Mouse (Mus musculus): ENCODE data around the gene Cntn2. TPM values are rescaled to one million over a fixed set of nuclear protein-coding genes. Genes with fewer than 3 reads are reported as not detected.

The Cntn2 gene
- polyA plus RNA-seq, 1 experiment from 2014 or later, result 0.02 TPM

DNA sequence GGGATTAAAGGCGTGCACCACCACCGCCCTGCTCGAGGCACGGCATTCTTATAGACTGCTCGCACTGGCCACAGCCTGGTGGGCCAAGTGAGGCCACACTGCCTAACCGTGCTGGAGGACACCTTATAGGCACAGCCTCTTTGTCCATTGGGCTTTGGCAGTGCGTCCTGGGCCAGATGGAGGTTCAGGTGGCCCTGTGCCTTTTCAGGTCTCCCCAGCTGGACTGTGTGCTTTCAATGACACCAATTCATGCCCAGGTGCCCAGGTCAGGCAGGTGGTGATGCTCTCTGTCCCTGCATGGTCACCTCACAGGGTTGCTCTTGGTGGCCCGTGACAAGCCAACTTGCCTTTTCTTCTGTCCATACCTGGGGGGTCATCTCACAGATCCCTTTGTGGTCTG is 33.8 kb upstream of the Cntn2 start:
- Histone ChIP-seq H3K27me3 (ENCODE audit: control insufficient read depth, insufficient read depth, low read depth, low read length) (no peaks in the 10 kb centered on the region), H3K4me3 (ENCODE audit: low read depth, low read length) (no peak overlapping the region), H3K9me3 (replicated peaks; ENCODE audit: control insufficient read depth, low read length) (no peaks in the 10 kb centered on the region), H3K36me3 (ENCODE audit: control insufficient read depth, insufficient read depth) (no peaks in the 10 kb centered on the region), H3K27ac (ENCODE audit: low read length) (no peak overlapping the region), H3K9ac (ENCODE audit: low read depth, low read length) (no peak overlapping the region), H3K4me2 (ENCODE audit: low read depth, low read length) (no peak overlapping the region), H3K4me1 (ENCODE audit: control insufficient read depth, low read depth, low read length) (no peaks in the 10 kb centered on the region)
- ATAC-seq (ENCODE audit: low read depth), result no peak
- WGBS (ENCODE audit: insufficient replicate concordance), result 78% methylated on average over 8 of the region's 8 CpGs

DNA sequence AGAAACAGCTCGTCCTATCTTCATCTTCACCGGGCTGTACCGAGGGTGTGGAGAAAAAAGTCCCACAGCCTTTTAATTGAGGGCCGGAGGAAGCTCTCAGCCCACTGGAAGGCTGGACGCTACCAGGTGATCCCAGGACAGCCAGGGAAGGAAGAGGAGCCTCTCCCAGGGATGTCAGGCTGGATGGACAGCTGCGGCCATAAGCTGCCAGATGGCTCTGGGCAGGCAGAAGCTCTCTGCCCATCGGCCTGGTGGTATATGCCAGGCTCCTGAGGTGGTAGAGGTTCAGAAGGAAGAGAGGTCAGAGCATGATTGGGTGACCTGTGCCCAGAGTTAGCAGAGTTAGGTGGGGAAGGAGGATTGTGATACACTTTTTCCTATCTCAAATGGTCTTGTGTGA is 29.8 kb upstream of the Cntn2 start:
- 68% methylated on average over 7 of the region's 7 CpGs for WGBS (ENCODE audit: insufficient replicate concordance)
- Histone ChIP-seq H3K9ac (ENCODE audit: low read depth, low read length) (no peak overlapping the region), H3K4me3 (ENCODE audit: low read depth, low read length) (no peak overlapping the region), H3K36me3 (ENCODE audit: control insufficient read depth, insufficient read depth) (no peaks in the 10 kb centered on the region), H3K27me3 (ENCODE audit: control insufficient read depth, insufficient read depth, low read depth, low read length) (no peaks in the 10 kb centered on the region), H3K9me3 (replicated peaks; ENCODE audit: control insufficient read depth, low read length) (no peaks in the 10 kb centered on the region), H3K4me1 (ENCODE audit: control insufficient read depth, low read depth, low read length) (no peaks in the 10 kb centered on the region), H3K4me2 (ENCODE audit: low read depth, low read length) (no peak overlapping the region), H3K27ac (ENCODE audit: low read length) (no peak overlapping the region)
- no peak for ATAC-seq (ENCODE audit: low read depth)

DNA sequence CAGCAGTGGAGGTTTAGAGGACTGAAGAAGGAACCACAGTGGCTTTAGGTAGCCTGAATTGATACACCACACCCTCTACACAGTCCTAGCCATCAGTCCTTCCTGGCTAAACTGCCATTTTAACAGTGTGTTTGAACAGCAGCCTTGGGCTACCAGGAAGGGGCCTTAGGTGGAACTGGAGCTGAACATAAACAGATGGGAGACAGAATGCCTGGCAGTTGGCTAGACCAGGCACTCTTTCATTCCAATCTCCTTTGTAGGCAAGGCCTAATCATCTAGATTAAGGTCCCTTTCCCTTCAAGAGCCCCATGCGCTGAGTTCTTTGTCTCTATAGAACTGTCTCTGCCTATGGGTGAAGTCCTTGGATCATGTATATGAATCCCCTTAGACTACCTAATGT is 28.6 kb upstream of the Cntn2 start:
- Histone ChIP-seq H3K27me3 (ENCODE audit: control insufficient read depth, insufficient read depth, low read depth, low read length) (no peaks in the 10 kb centered on the region), H3K27ac (ENCODE audit: low read length) (no peak overlapping the region), H3K4me3 (ENCODE audit: low read depth, low read length) (no peak overlapping the region), H3K9me3 (replicated peaks; ENCODE audit: control insufficient read depth, low read length) (no peaks in the 10 kb centered on the region), H3K36me3 (ENCODE audit: control insufficient read depth, insufficient read depth) (no peaks in the 10 kb centered on the region), H3K4me1 (ENCODE audit: control insufficient read depth, low read depth, low read length) (no peaks in the 10 kb centered on the region), H3K9ac (ENCODE audit: low read depth, low read length) (no peak overlapping the region), H3K4me2 (ENCODE audit: low read depth, low read length) (no peak overlapping the region)
- ATAC-seq (ENCODE audit: low read depth), result no peak
- 72% methylated on average over 1 of the region's 1 CpGs for WGBS (ENCODE audit: insufficient replicate concordance)

DNA sequence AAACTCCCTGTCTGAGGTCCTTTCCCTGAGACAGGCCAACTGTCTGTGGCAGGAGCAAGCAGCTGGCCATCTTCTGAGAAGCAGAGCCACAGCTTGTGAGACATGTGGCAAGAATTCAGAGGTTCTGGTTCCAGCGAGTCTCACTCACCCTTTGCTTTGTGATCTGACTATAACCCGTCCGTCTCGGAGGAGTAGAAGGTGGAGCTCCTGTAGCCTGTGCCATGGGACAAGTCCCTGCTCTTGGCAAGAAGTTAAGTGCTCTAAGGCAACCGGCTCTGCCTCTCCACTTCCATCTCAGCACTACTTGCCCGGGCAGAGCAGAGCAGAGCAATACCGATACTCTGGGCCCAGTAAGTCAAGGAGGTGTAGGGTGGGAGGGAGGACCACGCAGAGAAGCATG is 27.9 kb upstream of the Cntn2 start:
- H3K4me1 ChIP-seq (ENCODE audit: control insufficient read depth, low read depth, low read length), result no peaks in the 10 kb centered on the region
- H3K9me3 ChIP-seq (replicated peaks; ENCODE audit: control insufficient read depth, low read length), result no peaks in the 10 kb centered on the region
- H3K4me2 ChIP-seq (ENCODE audit: low read depth, low read length), result no peak overlapping the region
- H3K36me3 ChIP-seq (ENCODE audit: control insufficient read depth, insufficient read depth), result no peaks in the 10 kb centered on the region
- no peak overlapping the region for H3K9ac ChIP-seq (ENCODE audit: low read depth, low read length)
- no peak overlapping the region for H3K27ac ChIP-seq (ENCODE audit: low read length)
- 76% methylated on average over 8 of the region's 8 CpGs for WGBS (ENCODE audit: insufficient replicate concordance)
- ATAC-seq (ENCODE audit: low read depth), result no peak
- H3K27me3 ChIP-seq (ENCODE audit: control insufficient read depth, insufficient read depth, low read depth, low read length), result no peaks in the 10 kb centered on the region
- no peak overlapping the region for H3K4me3 ChIP-seq (ENCODE audit: low read depth, low read length)

DNA sequence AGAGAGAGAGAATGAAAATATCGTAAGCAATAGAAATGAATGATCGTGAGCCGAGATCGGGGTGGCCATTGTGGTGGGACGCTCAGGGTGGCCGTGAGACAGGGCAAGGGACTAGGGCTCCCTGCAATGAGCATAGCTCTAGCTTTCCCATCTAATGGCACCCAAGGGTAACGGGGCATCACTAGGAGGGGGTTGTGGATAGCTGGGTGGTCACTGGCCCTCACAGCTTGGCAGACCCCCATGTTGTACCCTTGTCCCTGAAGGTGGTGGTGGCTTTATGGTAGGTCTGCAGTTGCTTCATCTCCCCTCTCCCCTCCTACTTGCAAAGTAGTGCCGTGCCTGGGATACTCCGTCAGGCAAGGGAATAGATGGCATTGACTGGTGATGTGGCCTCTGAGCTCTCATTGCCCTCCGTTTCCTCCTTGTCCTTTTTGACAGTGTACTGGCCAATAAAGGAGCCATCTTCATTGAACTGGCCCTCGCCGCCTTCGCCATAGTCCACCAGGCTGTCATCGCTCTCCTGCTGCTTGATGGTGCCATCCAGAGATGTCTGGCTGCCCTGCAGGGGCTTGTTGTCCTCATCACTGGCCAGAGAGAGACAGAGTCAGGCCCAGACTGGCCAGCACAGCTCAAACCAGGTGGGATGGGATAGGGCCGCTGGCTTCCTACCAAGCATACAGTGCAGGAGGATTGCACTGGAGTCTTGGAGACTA is 27.2 kb upstream of the Cntn2 start:
- WGBS (ENCODE audit: insufficient replicate concordance), result 75% methylated on average over 15 of the region's 15 CpGs
- ATAC-seq (ENCODE audit: low read depth), result no peak
- Histone ChIP-seq H3K36me3 (ENCODE audit: control insufficient read depth, insufficient read depth) (no peaks in the 10 kb centered on the region), H3K4me1 (ENCODE audit: control insufficient read depth, low read depth, low read length) (no peaks in the 10 kb centered on the region), H3K9me3 (replicated peaks; ENCODE audit: control insufficient read depth, low read length) (no peaks in the 10 kb centered on the region), H3K27ac (ENCODE audit: low read length) (no peak overlapping the region), H3K4me3 (ENCODE audit: low read depth, low read length) (no peak overlapping the region), H3K9ac (ENCODE audit: low read depth, low read length) (no peak overlapping the region), H3K4me2 (ENCODE audit: low read depth, low read length) (no peak overlapping the region), H3K27me3 (ENCODE audit: control insufficient read depth, insufficient read depth, low read depth, low read length) (no peaks in the 10 kb centered on the region)

DNA sequence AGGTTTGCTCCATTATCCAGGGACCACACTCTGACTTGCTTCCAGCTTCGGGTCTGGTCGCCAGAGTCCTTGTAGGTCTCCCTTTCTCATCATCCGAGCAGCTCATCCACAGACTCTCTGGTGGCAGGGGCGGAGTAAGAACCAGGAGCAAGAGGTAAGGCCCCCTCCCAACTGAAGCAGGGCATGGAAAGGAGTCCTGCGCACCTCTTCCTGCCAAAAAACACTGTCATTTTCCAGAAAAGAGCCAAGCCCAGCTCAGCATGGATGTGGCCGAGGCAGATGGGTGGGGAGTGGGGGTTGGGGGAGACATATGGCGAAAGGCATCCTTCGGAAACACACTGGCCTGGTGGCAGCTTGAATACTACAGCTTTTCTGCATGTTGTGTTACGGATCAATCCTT is 26.5 kb upstream of the Cntn2 start:
- Histone ChIP-seq H3K4me3 (ENCODE audit: low read depth, low read length) (no peak overlapping the region), H3K27ac (ENCODE audit: low read length) (no peak overlapping the region), H3K4me1 (ENCODE audit: control insufficient read depth, low read depth, low read length) (no peaks in the 10 kb centered on the region), H3K4me2 (ENCODE audit: low read depth, low read length) (no peak overlapping the region), H3K36me3 (ENCODE audit: control insufficient read depth, insufficient read depth) (no peaks in the 10 kb centered on the region), H3K9ac (ENCODE audit: low read depth, low read length) (no peak overlapping the region), H3K27me3 (ENCODE audit: control insufficient read depth, insufficient read depth, low read depth, low read length) (no peaks in the 10 kb centered on the region), H3K9me3 (replicated peaks; ENCODE audit: control insufficient read depth, low read length) (no peaks in the 10 kb centered on the region)
- no peak for ATAC-seq (ENCODE audit: low read depth)
- WGBS (ENCODE audit: insufficient replicate concordance), result 58% methylated on average over 9 of the region's 9 CpGs

DNA sequence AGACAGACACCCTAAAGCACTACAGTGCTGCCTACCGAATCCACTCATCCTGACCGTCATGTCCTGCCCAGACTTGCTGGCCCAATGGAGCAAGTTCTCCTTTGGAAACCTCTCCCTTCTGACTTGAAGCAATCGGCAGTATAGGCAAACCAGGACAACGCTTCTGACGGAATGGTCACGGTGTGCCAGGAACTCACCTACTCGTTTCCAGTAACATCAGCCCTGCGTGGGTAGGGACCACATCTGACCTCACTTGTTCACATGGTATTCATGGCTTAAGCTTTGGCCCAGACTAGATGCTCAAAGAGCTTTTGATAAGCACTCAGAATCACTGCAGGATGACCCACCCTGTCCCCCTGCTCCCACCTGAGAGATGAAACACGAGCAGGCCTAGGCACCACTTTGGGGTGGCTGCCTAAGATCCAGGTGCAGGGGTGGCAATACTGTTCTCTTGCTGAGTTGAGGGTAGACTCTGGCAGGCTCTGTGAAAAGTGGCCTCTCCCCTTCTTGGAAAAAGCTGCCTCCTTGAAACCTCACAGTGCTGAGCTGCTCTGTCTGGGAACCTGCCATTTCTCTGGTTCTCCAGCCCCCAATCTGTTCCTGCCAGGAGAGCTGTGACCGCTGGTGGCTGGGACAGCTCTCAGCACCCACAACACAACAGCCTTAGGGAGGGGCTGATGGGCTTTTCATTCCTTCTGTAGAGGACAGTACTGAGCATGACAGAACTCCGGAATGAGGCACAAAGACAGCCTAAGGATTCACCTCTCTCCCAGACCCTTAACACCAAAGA is 24.5 kb upstream of the Cntn2 start:
- WGBS (ENCODE audit: insufficient replicate concordance), result 64% methylated on average over 11 of the region's 11 CpGs

DNA sequence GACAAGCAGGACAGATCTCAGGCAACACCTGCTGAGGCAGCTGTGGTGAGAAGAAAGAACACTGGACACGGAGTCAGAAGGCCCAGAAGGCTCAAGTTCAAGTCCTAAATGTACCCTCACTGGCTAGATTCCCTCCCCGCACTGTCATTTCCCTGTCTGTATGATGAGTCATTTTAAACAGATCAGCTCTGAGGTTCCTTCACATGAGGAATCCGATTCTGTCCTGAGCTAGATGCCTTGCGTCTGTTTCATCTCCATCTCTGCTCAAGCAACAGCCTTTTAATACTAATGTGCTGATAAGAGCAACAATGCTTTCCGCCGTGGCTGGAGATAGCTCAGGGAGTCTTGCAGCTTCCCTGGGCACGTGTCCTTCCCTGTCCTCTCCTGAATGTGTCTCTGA is 22.7 kb upstream of the Cntn2 start:
- no peaks in the 10 kb centered on the region for H3K9me3 ChIP-seq (replicated peaks; ENCODE audit: control insufficient read depth, low read length)
- H3K4me3 ChIP-seq (ENCODE audit: low read depth, low read length), result no peak overlapping the region
- H3K4me1 ChIP-seq (ENCODE audit: control insufficient read depth, low read depth, low read length), result no peaks in the 10 kb centered on the region
- no peaks in the 10 kb centered on the region for H3K36me3 ChIP-seq (ENCODE audit: control insufficient read depth, insufficient read depth)
- peaks cover 3% of the 10 kb centered on the region; the same call in 1 of the 2 replicates for H3K27me3 ChIP-seq (ENCODE audit: control insufficient read depth, insufficient read depth, low read depth, low read length)
- no peak overlapping the region for H3K4me2 ChIP-seq (ENCODE audit: low read depth, low read length)
- ATAC-seq (ENCODE audit: low read depth), result no peak
- no peak overlapping the region for H3K9ac ChIP-seq (ENCODE audit: low read depth, low read length)
- 35% methylated on average over 7 of the region's 7 CpGs for WGBS (ENCODE audit: insufficient replicate concordance)
- H3K27ac ChIP-seq (ENCODE audit: low read length), result no peak overlapping the region

More for the DNA sequence above, 24.5 kb upstream of the Cntn2 start:
- H3K27ac ChIP-seq (ENCODE audit: low read length), result no peak overlapping the region
- H3K4me3 ChIP-seq (ENCODE audit: low read depth, low read length), result no peak overlapping the region
- no peak overlapping the region for H3K9ac ChIP-seq (ENCODE audit: low read depth, low read length)
- H3K4me2 ChIP-seq (ENCODE audit: low read depth, low read length), result no peak overlapping the region
- H3K27me3 ChIP-seq (ENCODE audit: control insufficient read depth, insufficient read depth, low read depth, low read length), result no peaks in the 10 kb centered on the region
- no peaks in the 10 kb centered on the region for H3K4me1 ChIP-seq (ENCODE audit: control insufficient read depth, low read depth, low read length)
- no peak for ATAC-seq (ENCODE audit: low read depth)
- H3K9me3 ChIP-seq (replicated peaks; ENCODE audit: control insufficient read depth, low read length), result no peaks in the 10 kb centered on the region
- no peaks in the 10 kb centered on the region for H3K36me3 ChIP-seq (ENCODE audit: control insufficient read depth, insufficient read depth)

DNA sequence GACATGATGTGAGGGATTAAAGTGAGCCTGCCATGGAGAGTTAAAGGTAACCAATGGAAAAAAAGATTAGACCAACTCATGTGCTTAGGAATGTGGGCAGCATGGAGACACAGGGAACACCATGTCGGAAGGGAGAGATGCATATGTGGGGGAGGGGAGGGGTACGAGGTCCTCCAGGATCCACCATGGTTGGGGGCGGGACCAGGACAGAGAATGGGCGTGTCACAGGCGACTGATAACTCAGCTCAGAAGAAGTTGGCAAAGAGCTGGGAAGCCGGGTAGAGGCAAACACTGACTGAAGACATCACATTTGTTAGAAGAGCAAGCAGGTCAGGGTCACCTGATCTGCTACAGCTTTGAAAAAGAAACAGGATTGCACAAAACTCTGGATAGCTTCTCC is 21.9 kb upstream of the Cntn2 start:
- WGBS (ENCODE audit: insufficient replicate concordance), result 33% methylated on average over 6 of the region's 6 CpGs
- no peak overlapping the region for H3K4me2 ChIP-seq (ENCODE audit: low read depth, low read length)
- H3K9me3 ChIP-seq (replicated peaks; ENCODE audit: control insufficient read depth, low read length), result no peaks in the 10 kb centered on the region
- H3K4me1 ChIP-seq (ENCODE audit: control insufficient read depth, low read depth, low read length), result no peaks in the 10 kb centered on the region
- H3K27ac ChIP-seq (ENCODE audit: low read length), result no peak overlapping the region
- ATAC-seq (ENCODE audit: low read depth), result no peak
- H3K4me3 ChIP-seq (ENCODE audit: low read depth, low read length), result no peak overlapping the region
- no peaks in the 10 kb centered on the region for H3K36me3 ChIP-seq (ENCODE audit: control insufficient read depth, insufficient read depth)
- no peak overlapping the region for H3K9ac ChIP-seq (ENCODE audit: low read depth, low read length)
- peaks cover 3% of the 10 kb centered on the region for H3K27me3 ChIP-seq (ENCODE audit: control insufficient read depth, insufficient read depth, low read depth, low read length)
